Mouse (Mus musculus) NIH3T3 (cell line): Measurements from ENCODE around the gene Mapk12.

Experiments
- DNase-seq: peaks from one replicate; pipeline ENCODE4 v3.0.0-alpha.2; 2012; ENCODE audit warnings: low read depth

Gene Mapk12

GRCm38 (mm10) chr15:89171526-89172051 is 31.1 kb upstream of the Mapk12 start:
- DNase-seq: no peak

- DNase-seq: peak; percentile 24
Observed at GRCm38 (mm10) chr15:89170102-89170501, 29.6 kb upstream of the Mapk12 start.

DNA sequence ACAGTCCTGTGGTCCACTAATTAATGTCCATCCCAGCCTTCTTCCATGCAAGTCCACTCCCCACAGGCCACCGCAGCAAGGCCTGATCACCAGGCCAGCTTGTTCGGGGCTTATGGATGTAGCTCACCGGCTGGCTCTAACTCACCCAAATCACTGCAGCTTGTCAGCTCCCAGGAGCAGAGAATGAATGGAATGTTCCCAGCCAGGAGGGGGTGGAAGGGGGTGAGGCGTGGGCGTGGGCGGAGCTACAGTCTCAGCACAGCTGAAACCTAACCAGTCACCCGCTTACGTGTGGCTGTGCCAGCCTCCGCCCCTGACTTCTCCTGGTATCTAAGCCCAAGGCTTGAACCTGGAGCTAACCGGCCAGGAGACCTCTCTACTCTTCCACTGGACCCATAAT is 28.9 kb upstream of the Mapk12 start:
- DNase-seq: peak; percentile 95

DNA sequence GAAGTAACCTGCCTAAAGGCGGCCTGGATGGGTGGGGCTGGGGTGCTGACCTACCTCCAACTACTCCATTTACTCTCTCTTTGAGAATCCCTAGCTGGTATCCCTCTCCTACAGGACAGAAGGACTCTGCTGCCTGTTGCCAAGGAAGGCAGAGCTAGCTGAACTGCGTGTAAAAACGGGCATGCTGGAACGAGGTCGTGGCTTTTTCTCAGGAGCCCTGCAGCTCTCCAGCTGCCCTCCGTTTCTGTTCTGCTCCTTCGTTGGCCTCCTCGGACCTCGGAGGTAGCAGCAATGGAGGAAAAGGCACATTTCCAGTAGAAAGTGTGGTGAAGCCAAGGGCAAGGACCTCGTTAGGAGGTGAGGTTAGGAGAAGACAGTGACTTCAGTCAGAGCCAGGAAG is 28.4 kb upstream of the Mapk12 start:
- DNase-seq: no peak

DNA sequence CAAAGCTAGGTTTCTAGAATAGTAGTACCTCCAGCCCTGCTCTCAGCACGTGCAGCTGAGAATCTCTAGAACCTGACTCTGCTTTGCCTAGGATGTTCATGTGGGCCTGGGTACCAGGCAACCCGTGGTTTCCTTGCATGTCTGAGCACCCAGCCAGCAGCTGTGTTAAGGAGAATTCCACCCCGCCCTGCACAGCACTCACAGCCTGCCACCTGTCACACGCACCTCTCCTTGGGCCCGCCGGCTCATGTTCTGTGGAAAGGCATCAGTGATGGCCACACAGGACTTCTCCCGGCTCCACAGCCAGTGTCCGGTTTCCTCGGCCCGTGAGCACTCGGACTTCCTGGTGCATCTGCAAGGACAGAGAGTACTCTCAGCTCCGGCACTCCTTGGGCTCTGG is 25.0 kb upstream of the Mapk12 start:
- DNase-seq: no peak

DNA sequence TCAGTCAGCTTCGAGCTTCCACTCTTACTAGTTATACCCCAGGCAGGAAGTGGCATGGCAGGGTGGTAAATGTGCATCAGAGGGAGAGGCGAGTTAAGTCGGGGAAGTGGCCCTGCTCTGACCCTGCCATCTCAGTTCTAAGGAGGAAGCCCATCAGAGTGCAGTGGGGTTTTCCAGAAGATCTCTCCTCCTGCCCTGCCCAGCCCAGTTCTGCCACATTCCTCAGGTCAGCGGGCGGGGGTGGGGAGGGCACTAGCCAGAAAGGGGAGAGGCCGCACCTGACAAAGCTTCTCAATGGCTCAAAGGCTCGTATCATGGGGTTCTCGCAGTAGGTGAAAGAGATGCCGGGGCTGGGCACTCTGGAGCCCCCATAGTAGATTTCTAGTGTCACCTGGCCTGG is 20.9 kb upstream of the Mapk12 start:
- no peak for DNase-seq

DNA sequence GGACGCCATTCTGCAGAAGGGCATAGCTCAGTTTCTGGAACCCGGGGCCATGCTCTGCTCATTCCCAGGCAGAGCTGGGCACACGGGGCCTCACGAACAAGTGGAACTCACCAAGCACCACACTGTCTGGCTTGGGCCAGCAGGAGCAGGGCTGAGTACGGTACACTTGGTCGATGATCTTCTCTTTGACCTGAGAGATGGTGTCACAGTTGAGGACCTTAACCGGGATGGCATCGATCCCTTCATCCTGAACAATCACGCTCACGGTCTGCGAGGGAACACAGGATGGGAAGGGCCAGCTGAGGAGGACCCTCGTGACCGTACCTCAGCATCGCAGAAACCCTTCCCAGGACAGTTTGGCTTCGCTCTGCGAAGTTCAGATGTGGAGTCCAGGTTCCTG is 18.0 kb upstream of the Mapk12 start:
- DNase-seq: no peak

- DNase-seq: peak; percentile 84
Observed at GRCm38 (mm10) chr15:89157954-89158353, 17.5 kb upstream of the Mapk12 start.

DNA sequence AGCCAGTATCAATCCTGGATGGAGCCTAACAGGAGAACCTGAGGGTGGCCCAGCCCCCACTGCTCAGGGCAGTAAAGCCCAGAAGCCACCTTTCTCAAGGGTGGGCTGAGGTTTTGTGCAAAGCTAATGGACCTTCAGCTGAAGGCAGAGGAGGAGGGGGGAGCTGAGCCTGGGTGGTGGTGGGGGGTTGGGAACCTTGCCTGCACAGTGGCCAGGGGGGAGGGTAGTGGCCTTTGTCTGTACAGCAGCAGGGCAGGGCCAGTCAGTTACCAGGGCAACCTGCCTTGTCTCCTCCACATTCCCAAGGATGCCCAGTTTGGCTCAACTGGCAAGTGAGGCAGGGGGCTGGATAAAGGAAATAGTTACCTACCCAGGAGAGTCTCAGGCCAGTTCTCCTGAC is 11.8 kb upstream of the Mapk12 start:
- DNase-seq: no peak

- peak; percentile 66 for DNase-seq
Observed at GRCm38 (mm10) chr15:89150041-89150390, 9.5 kb upstream of the Mapk12 start.

GRCm38 (mm10) chr15:89149271-89150040 is 9.0 kb upstream of the Mapk12 start, which contains the start of gene Mapk11:
TSS of gene Mapk11 (minus strand) at chr15:89149628.
- peak; percentile 61 for DNase-seq

DNA sequence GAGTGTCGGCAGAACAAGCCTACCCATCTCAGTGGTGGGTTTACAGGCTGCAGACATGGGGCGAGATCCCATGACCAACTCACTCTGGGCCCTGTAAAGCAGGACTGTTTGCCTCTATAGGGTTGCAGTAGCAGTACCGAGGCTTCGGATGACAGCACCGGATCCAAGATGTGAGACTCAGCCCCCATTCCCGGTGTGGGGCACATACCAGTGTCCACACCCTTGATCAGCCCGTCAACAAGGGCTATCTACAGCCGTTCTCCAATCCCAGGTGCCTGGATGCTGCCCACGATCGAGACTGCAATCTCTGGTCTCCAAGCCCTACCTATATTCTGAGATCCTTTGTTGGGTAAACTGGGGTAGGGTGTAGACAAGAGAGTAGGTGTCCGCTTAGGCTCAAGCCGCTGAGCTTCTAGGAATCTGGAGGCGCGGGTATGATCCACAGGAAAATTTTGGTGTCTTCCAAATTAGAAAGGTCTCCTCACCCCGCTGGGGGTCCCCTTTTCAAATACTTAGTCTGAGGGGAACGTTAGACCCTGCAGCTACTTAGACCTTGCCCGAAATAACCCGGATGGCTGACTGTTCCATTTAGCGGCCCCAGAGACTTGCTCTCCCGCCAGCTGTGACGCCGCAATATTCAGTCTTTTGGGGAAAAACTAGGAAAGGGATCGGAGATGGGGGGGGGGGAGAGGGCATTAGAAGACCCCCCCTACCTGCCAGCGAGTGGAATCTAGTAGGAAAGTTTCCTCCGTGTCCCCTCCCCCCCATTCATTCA is 8.2 kb upstream of the Mapk12 start:
- no peak for DNase-seq

- DNase-seq: no peak
Observed at GRCm38 (mm10) chr15:89147895-89148294, 7.4 kb upstream of the Mapk12 start.

GRCm38 (mm10) chr15:89147456-89147855 is 7.0 kb upstream of the Mapk12 start:
- no peak for DNase-seq

- DNase-seq: no peak
Observed at GRCm38 (mm10) chr15:89147024-89147423, 6.5 kb upstream of the Mapk12 start.

DNA sequence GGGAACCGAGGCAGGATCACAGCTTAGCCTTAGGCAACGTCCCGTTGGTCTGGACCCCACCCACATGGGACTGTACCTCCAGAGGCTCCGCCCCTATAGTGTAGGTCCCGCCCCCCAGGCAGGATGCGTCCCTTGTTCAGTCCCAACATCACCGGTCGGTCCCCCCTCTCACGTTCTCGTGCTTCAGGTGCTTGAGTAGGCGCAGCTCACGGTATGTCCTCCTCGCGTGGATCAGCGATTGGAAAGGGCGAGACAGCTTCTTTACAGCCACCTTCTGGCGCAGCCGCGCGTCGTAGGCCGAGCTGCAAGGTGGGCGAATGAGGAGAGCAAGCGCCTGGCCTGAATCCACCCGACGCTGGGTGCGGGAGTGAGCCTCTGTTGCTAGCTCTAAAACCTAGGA is 6.0 kb upstream of the Mapk12 start:
- no peak for DNase-seq

DNA sequence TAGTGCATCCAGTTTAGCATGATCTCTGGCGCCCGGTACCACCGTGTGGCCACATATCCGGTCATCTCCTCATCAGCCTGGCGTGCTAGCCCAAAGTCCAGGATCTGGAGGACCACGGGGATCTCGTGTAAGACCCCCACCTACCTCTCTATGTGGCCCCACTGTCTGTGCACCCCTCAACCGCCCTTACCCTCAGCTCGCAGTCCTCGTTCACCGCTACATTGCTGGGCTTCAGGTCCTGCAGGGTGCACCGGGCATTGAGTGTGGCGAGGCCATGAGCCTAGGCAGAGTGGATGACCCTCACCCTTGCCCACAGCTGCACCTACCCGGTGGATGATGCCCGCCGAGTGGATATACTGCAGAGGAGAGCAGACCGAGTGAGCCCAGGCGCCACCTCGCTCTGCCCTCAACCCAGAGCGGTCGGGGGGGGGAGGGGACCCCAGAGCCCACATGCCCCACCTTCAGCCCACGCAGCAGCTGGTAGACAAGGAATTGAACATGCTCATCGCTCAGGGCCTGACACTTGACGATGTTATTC is 5.4 kb upstream of the Mapk12 start:
- DNase-seq: no peak

DNA sequence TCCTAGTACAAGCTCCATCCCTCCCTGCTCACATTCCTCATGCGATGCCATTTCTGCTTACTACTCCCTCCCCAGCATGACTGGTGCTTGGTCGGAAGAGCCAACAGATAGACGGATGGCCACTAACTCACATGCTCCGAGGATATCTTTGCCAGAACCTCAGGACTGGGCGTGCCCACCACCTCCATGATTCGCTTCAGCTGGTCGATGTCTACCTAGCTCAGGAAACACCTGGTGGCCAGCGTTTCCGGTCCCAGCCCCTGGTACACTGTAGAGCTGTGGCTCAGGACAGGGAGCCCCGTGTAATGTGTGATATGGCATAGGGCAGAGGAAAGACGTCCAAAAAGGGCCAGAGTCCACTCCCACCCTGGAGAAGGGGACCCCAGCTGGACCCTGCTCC is 4.5 kb upstream of the Mapk12 start:
- no peak for DNase-seq

- no peak for DNase-seq
Observed at GRCm38 (mm10) chr15:89143134-89143533, 2.6 kb upstream of the Mapk12 start.

- DNase-seq: no peak
Observed at GRCm38 (mm10) chr15:89141905-89142304, 1.4 kb upstream of the Mapk12 start.

DNA sequence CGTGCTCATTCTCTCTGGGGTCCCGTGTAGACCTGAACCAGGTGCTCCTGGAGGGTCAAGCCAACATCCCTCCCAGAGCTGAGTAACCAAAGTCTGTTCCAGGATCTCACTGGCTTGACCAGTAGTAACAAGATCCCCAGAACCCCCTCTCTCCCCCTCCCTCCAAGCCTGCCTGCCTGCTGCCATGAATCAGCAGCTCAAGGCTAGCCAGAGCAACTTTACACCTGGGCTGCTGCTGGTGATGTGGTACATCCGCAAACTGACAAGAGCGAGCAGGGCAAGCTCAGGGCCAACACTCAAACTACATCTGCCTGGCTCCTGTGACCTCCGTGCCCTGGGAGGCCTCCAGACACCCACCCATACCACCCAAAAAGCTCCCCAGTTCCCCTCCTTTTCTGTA is 940 bp upstream of the Mapk12 start:
- no peak for DNase-seq

- DNase-seq: no peak
Observed at GRCm38 (mm10) chr15:89140048-89140658, 350 bp downstream of the Mapk12 start.

GRCm38 (mm10) chr15:89138531-89138930 is 2.0 kb downstream of the Mapk12 start:
- DNase-seq: no peak
